Mouse (Mus musculus) spleen, adult 2 months (tissue): ENCODE results near the gene 4921539E11Rik.

Source experiments
- CTCF ChIP-seq: fragments of 200-500 bp; IDR thresholded peaks from 2 replicates; pipeline ENCODE4 v1.5.1; 2011; ENCODE audit warnings: mild to moderate bottlenecking, inconsistent platforms; ENCODE audit not compliant: insufficient read depth, insufficient read length, insufficient replicate concordance; ENCODE audit errors: extremely low read depth
- POLR2A ChIP-seq: fragments of 200-500 bp; IDR thresholded peaks from 2 replicates; pipeline ENCODE4 v1.6.1; 2011; ENCODE audit warnings: low read depth, low read length, inconsistent platforms

GRCm38 (mm10) chr4:103303851-103304250 lies 13.2 kb upstream of the 4921539E11Rik start:
- TF ChIP-seq POLR2A, result no peak
- TF ChIP-seq CTCF, result no peak
